Mouse (Mus musculus) monocyte, adult 5-6 weeks (primary cell): Measurements from ENCODE around the gene Slc39a9. TPM values are rescaled to one million over a fixed set of nuclear protein-coding genes. Genes with fewer than 3 reads are reported as not detected.
A peak's percentile ranks its signal among the peaks of the same experiment; 100 is the strongest.

Source experiments
- ATAC-seq: fragments of 153-309, 156-312 bp; replicated peaks from 2 replicates; pipeline ENCODE4 v1.8.0; 2017; ENCODE audit warnings: mild to moderate bottlenecking; ENCODE audit not compliant: low TSS enrichment, insufficient number of reproducible peaks, severe bottlenecking, poor library complexity, low FRiP score
- total RNA-seq: library from RNA; stranded (forward); fragments of 200-1000, 200-491, 200-594 nt; gene quantifications from 3 replicates; pipeline ENCODE4 v1.2.3, GENCODE M21; 2017

The Slc39a9 gene
- total RNA-seq, 1 experiment from 2014 or later: 8.6 TPM

- no peak for ATAC-seq
Measured at GRCm38 (mm10) chr12:80701332-80701731, 57.6 kb downstream of the Slc39a9 start.

GRCm38 (mm10) chr12:80706208-80706914, 62.7 kb downstream of the Slc39a9 start:
- ATAC-seq: no peak

DNA sequence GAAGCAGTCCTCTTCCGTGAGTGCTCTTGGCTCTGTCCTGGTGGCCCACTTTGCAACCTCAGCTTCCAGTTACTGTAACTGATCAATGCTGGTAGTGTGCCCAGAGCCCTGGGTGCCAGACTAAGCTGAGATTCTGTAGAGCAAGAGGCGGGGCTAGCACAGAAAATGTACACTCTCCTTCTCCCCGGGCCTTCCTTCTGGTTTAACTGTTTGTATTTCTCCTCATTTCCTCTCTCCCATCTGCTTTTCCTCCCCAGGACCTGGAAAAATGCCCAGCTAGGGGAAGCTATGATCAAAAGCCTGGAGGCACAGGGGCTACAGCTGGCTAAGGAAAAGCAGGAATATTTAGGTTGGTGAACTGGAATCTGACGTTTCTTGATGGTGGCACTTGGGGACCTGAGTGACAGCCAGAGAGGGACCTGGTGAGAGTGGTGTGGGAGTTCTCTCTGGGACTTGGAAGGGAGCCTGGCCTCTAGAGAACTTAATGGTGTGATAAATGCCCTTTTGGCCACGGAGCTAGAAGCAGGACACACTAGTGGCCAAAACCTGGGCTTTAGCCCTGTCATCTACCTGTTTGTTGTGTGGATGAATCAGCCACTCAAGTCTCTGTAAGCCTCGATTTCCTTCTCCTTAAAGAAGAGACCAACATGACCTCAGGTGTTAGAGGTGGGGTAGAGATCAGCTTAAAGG, 63.4 kb downstream of the Slc39a9 start:
- ATAC-seq: no peak

- ATAC-seq: no peak
Measured at GRCm38 (mm10) chr12:80715915-80716314, 72.2 kb downstream of the Slc39a9 start.

DNA sequence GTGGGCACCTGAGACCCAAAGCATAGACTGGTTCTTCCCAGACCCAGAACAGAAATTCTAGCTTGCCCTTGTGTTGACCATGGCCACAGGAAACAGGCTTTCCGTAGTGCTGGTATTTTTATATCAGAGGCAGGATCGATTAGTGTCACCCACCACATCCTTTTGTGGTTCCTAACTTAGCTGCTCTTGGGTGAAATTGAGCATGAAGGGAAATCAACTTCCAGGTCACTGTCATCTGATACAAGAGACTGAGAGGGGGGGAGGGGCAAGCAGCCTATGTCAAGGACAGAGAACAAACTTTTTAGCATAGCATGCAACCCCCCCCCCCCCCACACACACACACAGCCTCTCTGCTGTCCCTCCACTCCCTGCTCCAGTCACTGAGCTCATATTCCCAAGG, 75.5 kb downstream of the Slc39a9 start:
- ATAC-seq: no peak

- no peak for ATAC-seq
Measured at GRCm38 (mm10) chr12:80720507-80720906, 76.8 kb downstream of the Slc39a9 start.

DNA sequence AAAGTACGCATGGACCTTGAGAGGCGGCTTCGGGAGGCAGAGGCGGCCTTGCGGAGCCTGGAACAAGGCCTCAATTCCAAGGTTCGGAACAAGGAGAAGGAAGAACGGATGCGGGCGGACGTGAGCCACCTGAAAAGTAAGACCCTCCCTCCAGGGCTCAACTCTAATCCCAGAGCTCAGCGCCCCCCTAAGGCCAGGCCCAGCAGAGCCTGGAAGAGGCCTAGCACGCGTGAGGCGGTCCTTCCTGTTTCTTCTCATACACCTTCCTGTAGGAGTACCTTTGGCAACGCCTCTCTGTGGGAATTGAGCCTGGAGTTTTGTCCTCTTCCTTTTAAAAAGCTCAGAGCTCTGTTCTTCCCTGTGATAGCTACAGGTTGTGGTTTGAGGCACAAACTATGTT, 77.8 kb downstream of the Slc39a9 start:
- no peak for ATAC-seq

DNA sequence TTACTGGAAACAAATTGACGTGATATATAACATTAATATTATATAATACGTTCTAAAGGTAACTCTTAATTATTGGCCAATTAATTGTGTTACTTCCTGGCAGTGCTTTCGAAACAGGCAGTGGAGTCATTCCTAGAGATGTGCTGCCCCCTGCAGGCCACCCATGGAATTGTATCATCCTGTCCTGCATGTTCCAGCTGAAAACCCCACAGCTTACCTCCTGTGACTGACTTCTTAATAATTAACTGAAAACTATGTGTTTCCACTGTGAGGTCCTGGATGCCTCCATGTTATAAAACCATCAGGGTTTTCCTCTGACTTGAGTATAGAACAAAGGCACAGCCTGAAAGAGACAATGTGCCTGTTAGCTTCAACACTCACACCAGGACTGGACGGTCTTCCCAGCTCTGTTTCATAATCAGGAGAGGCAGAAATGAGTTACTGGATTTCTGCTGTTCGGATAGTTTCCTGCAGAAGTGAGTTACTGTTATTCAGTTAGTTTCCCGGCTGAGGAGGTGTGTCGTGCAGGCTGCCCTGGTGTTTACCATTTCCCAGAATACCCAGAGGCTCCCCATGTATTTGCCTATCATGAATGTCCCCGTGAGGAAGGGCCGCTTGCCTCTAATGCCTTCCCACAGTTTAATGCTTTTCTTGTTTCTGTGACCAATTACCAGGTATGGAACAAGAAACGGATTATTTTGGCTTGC, 81.3 kb downstream of the Slc39a9 start:
- peak; percentile 82 for ATAC-seq

DNA sequence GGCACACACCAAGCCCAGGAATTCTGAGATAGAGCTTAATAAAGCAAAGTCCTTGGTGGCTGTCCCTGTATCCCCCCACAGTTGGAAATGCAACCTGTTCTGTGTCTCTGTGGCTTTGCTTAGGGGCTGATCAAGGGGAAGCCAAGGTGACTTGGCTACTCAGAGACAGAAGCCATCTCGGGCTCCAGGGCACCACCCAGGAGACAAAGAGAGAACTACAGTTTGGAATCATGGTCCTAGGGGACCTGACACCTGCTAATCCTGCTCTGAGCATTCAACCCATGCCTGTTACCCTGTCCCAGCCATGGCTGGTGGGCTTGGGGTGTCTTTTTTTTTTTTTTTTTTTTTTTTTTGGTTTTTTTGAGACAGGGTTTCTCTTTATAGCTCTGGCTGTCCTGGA, 84.5 kb downstream of the Slc39a9 start:
- no peak for ATAC-seq

DNA sequence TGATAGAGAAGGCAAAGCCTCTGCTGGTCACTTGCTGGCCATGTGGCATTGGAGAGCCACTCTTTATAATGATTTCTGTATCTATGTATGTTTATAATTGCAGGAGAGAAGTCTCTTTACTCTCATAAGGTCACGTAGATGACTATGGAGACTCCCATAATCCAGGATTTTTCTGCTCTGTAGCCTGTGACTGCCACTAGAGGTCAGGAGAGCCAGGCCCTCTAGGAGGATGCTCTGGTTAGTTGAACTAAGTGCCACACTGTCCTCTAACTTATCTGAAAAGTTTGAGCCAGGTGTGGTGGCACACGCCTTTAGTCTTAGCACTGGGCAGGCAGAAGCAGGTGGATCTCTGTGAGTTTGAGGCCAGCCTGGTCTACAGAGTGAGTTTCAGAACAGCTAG, 85.1 kb downstream of the Slc39a9 start:
- no peak for ATAC-seq

DNA sequence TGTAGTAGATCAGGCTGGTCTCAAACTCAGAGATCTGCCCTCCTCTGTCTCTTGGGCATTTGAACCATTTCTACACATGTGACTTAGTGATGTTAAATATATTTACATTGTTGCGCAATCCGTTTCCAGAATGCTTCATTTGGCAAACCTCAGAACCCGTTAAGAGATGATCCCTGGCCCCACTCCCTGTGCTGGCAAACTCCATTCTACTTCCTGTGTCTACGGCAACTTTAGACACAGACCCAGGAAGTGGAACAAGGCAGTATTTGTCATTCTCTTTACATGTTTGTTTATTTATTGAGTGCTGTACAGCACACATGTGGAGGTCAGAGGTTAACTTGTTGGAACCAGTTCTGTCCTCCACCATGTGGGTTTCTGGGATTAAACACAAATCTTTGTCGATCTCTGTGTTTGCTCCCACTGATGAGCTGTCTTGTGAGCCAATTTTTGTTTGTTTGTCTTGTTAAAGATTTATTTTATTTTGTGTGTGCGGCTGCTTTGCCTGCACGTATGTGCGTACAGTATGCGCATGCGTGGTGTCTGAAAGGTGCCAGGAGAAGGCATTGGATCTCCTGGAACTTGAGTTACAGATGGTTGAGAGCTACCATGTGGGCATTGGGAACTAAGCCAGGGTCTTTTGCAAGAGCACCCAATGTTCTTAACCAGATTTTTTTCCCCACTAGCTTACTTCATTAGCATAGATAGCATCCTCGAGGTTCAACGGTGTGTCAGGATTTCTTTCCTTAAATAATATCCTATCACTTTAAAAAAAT, 86.3 kb downstream of the Slc39a9 start:
- no peak for ATAC-seq

- no peak for ATAC-seq
Measured at GRCm38 (mm10) chr12:80730567-80730966, 86.9 kb downstream of the Slc39a9 start.

Other genes with a start within 250 kb of the Slc39a9 start
- 33.3 to 49.8 TPM (median 34.8 TPM) in 3 replicates for gene Dcaf5, start 207.3 kb upstream of the Slc39a9 start, total RNA-seq
- 29.2 to 48.5 TPM (median 31.7 TPM) in 3 replicates for gene Exd2, start 180.8 kb upstream of the Slc39a9 start, total RNA-seq
- not detected in 3 replicates for gene Galnt16, start 125.6 kb upstream of the Slc39a9 start, total RNA-seq
- gene Erh, start 458 bp downstream of the Slc39a9 start, total RNA-seq: 27.7 to 31.5 TPM (median 30.9 TPM) in 3 replicates
- not detected in 3 replicates for gene Plekhd1, start 48.7 kb downstream of the Slc39a9 start, total RNA-seq
- gene Ccdc177, start 116.8 kb downstream of the Slc39a9 start, total RNA-seq: not detected in 3 replicates
- gene Susd6, start 146.6 kb downstream of the Slc39a9 start, total RNA-seq: 49.0 to 81.1 TPM (median 52.5 TPM) in 3 replicates